Mouse (Mus musculus) adrenal gland, postnatal 25 days (tissue): ENCODE results near the gene Btbd1. TPM values are rescaled to one million over a fixed set of nuclear protein-coding genes. Genes with fewer than 3 reads are reported as not detected.

ENCODE experiments used
- DNase-seq: peaks from one replicate; pipeline ENCODE4 v3.0.0; 2021; ENCODE audit warnings: mixed read lengths
- long read RNA-seq: library from polyadenylated mRNA; stranded (forward); transcript quantifications from one replicate; pipeline ENCODE4 v2.0.0, GENCODE M21; 2021
- total RNA-seq: library from RNA; stranded (reverse); gene quantifications from 2 replicates; pipeline ENCODE4 v1.2.3, GENCODE M21; 2021

The Btbd1 gene
- 113 and 119 TPM in 2 replicates for total RNA-seq
- long read RNA-seq, transcript Btbd1-201 (8 exons, 3,001 nt), result major isoform, 367 of 382 reads
- long read RNA-seq, partial matches to known transcripts, result 6 of 382 reads
- long read RNA-seq, other reads (novel, unspliced or antisense), result 9 of 382 reads

DNA sequence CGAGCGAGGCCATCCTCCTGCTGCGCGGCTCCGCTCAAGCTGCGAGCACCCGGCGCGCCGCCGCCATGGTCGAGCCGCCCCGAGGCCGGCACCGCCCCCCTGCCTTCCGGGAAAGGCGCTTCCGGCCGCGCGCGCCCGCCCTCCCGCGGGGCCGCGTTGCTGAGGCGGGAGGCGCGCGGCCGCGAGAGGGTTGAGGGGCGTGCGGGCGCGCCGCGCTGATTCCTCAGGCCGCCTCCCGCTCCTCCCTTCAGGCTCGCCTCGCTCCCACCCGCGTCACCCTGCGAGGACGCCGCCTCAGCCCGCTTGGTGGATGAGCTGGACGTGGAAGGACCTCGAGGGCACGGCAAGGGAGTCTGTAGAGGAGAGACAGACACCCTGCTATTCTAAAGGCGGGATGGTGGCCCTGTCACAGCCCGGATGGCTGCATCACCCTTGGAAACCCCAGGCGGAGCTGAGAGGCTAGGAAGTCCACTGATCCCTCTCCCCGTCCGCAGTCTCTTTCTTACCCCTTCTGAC lies at the start of gene Btbd1:
Gene Btbd1 (minus strand): TSS at position 53 of the 516 bp plus-strand sequence.
- DNase-seq, result peak; percentile 90

DNA sequence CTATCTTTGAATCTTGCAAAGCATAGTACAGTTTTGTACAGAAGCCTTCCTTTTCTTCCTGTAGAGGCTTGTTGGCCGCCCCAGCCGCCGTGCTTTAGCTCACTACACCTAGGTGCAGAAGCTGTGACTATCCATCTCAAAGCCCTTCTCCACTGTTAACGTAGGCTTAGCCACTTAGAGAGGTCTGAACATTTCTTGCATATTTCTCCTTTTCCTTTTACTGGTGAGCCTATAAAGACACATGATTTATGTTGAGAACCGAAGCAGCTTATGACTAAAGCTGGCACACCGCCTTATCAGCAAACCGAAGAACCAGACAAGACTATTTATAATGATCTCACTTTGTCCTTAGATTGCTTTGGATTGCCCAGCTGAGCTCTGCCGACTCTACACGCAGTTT lies 46.1 kb upstream of the Btbd1 start:
- DNase-seq, result peak; percentile 44

DNA sequence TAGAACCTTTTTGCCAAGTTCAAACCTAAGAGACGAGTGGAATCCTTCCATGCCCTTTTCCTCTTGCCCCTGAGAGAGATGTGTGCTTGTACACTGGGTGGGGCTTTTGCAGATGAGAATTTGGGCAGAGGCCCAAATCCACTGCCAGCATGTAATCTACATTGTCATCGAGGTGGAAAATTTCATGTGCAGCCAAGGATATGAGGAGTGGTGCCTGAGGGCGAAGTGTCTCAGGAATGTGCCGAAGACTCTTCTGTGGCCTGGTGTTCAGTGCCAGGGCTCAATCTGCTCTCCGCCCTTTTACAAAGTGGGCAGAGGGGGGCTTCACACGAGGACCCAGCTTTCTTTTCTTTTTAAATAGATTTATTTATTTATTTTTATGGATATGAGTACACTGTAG lies 45.4 kb upstream of the Btbd1 start:
- no peak for DNase-seq

DNA sequence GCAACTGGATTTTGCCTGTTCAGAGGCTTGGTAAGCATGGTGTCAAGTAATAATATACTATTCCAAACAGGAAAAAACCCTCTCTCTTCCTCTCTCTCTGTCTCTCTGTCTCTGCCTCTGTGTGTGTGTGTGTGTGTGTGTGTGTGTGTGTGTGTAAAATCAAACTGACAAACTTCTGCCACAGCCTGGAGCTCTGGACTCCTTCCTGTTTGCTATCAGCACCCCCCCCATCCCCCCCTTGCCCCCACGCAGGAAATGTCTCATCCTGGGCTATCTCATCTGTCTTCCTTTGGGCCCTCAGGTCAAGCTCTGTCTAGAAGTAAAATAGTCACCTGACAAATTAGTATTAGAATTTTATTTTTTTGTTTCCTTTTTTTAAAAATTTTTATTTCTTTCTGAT lies 44.6 kb upstream of the Btbd1 start:
- DNase-seq, result no peak

DNA sequence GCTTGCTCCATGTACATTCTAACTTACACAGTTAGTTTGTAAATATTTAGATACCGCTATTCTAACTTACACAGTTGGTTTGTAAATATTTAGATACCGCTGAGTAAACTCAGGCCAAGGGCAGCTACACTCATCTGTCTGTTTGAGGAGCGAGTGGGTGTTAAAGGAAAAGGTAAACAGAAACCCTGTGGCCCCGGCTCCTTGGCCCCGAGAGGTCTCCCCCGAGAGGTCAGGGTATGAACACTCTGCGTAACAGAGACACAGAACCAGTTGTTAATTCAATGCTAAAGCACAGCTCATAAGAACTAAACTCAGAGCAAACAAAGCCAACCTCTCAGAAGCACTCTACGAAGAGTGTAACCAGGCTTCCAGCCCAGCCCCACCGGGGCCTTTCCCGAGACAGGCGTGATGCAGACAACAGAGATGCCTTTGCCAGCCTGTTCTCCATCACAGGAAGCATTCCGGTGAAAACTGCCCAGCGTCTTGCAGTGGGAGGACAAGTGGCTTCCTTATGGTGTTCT lies 43.3 kb upstream of the Btbd1 start:
- no peak for DNase-seq

DNA sequence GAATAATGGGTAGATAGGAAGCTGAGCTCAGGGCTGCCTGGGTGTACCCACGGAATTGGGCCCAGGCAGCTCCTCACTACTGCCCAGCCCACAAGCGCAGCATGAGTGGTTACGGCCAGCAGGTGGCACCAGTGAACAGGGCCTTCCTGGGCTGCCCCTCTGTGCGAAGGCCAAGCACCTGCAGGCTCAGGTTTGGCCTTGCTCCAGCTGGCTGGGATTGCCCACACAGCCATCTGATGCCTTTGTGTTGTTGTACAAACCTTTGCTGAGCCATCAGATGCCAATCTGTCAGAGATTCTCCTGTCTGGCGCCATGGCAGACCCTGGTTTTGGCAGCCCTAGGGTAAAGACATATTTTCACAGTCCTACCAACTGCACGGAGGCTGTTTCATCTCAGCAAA lies 38.9 kb upstream of the Btbd1 start:
- DNase-seq, result peak; percentile 84

DNA sequence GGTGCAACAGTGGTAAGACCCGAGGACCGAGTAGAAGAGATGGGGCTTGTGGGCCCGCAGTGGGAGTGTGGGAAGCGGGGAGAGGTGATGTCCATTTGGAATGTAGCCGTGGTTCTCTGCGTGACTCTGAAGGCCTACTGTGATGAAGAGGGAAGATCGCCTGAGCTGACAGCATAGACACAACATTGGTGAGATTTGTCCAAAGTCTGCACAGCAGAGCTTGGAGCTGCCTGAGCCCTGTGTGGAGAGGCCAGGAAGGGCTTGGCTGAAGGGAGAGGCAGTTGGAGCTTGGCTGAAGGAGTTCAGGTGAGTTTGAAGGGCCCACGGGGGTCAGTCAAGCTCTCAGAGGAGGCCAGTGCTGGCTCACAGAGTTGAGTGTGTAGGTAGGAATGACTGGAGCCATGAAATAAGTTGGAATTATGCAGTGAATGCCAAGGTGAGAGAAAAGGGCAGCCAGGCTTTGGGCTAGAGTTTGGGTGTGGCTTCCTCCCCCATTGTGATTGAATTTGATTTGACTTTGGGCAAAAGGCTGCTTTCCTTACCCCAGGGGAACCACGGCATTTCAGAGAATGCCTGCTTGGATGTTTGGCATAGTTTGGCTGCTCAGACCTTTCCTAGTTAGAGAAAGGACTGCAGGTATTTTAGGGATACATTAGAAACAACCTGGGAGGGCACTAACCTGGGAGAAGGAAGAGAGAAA lies 38.1 kb upstream of the Btbd1 start:
- DNase-seq, result no peak

DNA sequence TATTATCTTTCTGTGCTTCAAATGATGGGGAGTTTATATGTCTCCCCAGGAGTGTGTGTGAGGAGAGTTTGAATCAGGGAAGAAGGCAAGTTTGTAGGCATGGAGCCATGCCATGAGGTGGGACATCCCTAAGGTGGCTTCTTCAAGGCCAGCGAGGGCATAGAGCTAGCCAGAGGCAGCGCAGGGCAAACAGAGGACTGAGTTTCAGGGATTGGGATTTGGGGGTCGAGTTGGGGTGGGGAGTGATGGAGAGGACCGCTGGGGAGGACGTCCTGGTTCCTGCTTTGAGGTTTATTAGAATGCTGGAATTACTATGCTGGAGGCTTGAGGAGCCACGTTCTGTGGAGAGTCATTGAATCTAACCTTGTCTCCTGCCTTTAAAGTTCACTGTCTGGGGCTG lies 36.7 kb upstream of the Btbd1 start:
- DNase-seq, result no peak

DNA sequence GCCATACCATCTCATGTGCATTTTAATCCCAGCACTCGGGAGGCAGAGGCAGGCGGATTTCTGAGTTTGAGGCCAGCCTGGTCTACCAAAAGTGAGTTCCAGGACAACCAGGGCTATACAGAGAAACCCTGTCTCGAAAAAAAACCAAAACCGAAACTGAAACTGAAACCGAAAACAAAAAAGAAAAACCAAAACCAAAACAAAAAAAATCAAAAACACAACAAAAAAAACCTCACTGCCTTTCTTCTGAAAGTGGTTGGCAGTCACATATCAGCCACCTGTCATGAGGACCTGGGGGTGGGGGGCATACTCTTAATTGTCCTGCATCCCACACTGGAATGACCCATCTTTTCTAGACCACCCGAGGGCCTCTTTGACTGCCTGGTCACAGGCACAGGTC lies 35.3 kb upstream of the Btbd1 start:
- DNase-seq, result no peak

DNA sequence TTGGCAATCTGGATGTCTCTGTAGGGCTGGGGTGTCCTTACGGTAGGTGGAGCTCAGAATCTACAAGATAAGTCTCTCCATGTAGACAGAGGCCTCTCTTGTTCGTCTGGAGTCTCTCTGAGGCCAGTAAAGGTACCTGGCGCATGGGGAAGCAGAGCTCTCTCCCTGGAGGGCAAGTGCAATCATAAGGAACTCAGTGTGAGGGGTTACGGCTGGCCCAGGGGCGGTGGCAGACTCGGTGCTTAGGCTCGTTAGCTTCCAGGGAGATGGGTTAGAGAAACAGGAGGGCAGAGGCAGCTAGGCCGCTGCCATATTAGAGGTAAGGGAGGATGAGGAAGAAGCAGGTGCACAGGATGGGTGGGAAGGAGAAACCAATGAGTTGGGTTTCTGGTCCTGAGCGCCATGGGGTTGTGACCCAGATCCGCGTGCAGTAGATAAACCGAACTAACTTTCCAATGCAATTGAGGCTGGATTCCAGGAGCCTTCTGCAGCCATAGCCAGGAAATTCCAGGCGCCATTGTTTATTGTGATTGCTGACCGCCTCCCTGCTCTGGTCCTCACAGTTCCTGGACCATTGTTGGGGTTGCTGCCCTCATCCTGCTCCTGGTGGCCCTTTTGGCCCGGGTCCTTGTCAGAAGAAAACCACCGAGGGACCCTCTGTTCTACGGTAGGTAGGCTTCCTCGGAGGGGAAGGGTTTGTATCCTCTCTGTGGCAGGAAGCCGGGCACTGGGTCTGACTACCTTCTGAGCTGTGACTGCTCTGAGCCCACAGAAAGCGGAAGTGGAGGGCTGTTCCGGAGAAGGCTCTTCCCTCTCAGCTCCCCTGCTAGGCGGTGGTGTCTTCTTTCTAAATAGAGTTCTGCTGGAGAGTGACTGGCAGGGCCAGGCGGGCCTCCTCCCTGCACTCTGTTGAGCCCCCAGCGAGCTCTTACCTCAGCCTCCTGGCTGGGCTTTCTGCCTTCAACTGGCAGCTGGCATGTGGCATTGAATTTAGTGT lies 33.7 kb upstream of the Btbd1 start:
- DNase-seq, result no peak

DNA sequence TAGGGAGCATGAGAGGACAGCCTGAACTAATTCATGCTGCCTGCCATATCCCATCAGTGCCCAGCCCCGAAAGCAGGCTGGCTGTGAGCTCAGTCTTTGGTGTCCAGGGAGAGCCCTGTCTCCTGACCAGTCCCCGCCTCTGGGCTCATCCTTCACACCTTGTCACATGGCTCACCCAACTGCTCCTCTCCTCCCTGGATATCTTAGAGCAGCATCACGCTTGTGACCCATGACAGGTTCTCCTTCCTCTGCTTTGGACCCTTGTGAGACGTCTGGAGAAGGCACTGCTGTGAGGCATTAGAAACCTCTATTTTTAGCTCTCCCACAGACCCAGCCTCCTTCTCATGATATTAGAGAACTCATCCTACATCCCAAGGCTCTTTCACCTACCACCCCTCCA lies 32.7 kb upstream of the Btbd1 start:
- no peak for DNase-seq

DNA sequence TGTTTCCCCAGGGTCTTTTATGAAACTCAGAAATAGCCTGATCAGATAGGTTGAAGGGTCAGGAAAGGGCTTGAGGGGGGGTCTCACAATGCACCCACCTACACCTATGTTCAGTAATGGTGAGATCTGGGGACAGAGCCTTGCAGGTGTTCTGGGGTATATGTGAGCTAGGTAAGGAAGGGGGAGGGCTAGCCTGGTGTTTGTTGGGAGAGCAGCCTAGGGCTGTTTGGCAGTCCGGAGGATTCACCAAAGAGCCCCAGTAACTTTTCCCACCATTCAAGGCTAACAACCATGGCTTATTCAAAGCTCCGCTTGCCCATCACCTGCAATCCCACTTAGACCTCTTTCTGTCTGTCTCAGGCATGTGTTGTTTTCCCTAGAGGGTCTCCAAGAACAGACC lies 32.2 kb upstream of the Btbd1 start:
- no peak for DNase-seq

DNA sequence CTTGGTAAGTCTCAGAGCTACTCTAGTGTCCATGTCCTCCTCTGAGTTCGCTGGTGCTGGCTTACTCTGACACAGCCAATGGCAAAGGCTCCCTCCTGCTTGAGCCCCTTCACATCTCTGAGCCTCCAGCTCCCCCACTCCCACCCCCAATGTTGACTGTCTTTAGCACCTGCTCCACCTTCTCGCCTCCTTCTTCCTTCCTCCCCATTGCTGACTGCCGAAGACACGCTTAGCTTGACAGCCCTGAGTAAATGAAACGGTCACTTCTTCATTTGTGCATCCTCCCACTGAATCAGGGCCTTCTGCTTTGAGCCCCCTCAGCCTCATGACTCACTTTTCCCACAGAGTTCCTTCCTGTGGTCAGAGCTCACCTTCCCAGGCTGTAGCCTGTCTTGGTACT lies 31.8 kb upstream of the Btbd1 start:
- no peak for DNase-seq

DNA sequence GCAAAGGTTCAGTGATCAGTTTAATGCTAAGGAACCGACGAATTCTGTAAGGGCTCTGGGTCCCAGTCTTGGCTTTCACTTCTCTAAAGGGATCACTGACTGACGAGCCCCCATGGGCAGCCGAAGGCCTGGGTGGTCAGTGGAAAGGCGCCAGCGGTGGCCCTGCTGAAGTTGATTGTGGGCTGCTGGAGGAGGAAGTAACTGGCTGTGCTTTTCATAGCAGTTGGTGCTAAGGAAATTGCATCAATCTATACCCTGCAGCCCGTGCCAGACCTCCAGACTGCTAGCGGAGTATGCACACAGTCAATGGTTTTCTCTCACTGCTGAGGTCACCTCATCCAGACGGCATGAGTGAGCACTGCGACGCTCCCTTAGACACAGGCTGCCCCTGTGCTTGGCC lies 30.8 kb upstream of the Btbd1 start:
- no peak for DNase-seq

DNA sequence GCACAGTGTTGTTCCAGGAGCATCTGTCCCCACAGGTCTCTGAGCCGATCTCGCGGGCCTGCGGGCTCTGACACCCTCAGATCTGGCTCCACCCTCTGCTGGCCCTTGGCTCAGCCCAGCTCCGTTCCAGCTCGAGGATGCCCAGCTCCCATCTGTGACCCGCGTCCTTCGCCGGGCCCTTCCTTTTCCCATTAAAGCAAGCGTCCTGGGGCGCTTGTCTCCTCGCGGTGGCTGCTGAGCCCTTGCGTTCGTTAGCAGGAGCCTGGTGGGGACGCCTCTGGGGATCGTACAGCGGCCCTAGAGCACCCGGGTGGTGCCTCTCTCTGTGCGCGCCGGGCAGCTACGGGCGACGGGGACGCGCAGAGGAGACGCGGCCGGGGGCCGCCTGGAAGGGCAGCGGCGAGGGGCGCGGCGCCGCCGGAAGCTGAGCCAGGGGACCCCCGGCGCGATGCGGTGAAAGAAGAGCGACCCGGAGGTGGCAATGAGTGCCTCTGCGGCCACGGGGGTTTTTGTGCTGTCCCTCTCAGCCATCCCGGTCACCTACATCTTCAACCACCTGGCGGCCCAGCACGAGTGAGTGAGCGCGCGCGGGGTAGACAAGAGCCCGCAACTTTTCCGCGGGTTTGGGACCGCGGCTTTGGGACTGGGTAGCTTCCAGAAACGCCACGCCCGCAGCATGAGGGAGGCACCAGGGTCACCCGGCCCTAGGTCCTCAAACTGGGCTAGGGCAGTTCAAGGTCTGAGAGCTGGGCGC lies 29.9 kb upstream of the Btbd1 start, which contains the start of gene Tm6sf1:
Gene Tm6sf1 (plus strand): TSS at position 34 of the 754 bp plus-strand sequence.
- peak; percentile 40 for DNase-seq

DNA sequence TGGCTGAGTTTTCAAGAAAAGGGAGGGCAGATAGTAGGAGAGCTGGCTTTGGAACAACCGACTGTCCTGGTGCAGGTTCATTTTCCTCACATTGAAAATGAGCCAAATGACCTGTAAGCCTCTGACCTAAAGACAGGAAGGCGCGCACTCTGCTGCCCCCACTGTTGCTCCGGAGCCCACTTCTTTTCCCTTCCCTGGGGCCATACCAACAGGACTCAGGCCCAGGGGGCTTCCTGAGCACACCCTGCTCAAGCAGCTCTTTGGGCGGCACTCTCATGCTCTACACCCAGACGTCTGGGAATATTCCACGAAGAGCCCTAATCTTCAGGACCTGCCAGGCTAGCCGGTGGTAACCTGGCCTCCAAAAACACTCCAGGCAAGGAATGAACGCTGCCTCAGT lies 29.0 kb upstream of the Btbd1 start:
- DNase-seq, result no peak

DNA sequence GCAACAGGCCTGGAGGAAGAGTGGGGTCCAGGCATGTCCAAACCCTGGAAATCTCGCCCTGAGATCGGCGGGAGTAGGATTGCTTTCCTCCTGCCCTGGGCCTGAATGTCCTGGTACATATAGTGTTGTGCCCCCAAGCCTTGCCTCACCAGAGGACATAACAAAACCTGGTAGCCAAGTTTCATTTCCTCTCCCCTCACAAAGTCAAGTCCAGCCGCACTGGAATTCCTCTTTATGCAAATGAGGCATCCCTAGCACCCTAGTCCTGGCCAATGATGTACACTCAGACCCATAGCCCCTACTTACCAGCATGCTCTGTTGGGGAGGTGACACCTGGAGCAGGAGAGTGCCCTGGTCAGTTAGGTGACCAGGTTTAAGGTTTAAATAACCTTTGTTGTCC lies 27.0 kb upstream of the Btbd1 start:
- no peak for DNase-seq

DNA sequence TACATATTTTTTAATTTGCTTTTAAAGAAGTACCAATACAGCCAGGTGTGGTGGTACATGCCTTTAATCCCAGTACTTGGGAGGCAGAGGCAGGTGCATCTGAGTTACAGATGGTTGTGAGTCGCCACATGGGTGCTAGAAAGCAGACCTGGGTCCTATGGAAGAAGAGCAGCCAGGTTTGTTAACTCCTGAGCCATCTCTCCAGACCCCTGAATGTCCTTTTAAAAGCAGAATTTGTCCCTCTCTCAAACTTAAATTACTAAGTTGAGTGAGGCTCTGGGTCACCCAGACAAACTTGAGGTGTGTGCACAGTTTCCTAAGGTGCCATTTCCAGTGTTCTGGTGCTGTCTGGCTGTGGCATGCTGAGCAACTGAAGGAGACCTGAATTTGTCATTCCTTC lies 26.5 kb upstream of the Btbd1 start, which contains the start of gene Gm10160:
Gene Gm10160 (minus strand): TSS at position 101 of the 400 bp plus-strand sequence.
- no peak for DNase-seq

DNA sequence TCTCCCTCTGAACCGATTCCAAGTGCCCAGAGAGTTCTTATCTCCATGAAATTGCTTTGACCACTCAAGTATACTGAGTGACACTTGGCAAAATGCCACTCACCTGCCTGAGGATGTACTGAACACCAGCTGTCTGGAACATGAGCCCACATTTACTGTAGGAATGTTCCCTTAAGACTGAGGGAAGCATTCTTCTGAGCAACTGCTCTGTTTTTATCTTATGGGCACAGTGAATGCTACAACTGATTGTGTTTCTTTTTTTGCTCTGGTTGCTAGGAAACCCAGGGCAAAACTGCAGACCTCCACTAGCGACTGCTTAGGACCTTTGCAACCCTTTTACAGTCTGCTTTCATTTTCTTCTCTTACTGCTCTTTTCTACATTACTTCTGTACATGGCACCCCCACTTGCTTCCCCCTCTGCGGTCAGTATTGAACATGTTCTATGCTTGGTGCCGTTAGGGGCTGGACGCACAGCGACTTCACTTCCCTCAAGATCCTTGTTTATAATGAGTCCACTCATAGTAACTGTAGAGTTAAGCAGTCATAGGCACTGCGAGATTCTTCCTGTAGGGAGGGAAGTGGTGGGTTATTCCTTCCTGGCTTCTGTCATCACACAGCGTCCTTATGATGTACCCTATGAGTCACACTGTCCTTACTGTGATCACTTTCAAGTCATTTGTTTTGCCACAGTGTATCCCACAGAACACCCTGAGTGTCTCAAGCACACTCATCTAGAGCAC lies 25.5 kb upstream of the Btbd1 start:
- no peak for DNase-seq

DNA sequence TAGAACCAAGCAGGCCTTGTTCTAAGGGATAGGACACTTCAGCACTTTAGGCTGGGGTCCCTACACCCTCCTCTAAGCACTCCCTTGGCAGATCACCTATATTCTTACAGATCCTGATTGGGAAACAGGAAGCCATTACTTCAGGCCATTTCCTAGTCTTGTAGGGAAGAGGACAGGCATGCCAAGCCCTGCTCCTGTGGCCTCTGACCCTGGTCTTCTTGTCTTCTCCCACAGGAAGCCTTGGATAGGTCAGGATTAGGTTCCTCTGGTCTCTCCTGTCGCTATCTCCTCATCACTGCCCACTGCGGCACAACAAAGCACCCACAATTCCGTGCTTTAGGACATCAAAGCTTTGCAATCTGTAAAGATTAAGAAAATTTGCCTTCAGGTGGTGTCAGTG lies 22.5 kb upstream of the Btbd1 start:
- DNase-seq, result no peak

DNA sequence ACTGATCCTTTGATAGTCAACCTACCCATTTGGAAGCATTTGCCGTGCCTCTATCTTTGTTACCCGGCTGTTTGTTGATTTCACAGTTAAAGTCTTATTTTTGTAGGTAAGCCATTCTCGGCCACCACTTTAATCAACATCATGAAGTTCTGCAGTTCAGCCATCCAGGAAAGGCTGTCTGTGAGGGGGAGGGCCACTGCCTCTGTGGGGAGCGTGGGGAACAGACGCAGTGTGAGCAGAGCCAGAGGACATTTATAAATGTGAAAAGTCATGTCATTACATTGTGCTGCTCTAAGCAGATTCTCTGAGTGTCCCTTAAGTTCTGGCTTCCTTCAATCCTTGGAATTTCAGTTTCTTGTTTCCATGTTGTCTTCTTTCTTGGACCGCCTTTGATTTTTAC lies 20.9 kb upstream of the Btbd1 start:
- DNase-seq, result no peak
